ENCODE assay signal across 7 mouse cellular contexts in genomic region chr10:111977584-111977983, GRCm38 (mm10). TPM values are rescaled to one million over a fixed set of nuclear protein-coding genes. Genes with fewer than 3 reads are reported as not detected.
DNase-seq lines count a peak whose midpoint lies in the region; TF ChIP-seq lines count a peak whose summit lies in the region.

No protein-coding gene starts in this region.

- no peak for TF ChIP-seq POLR2A in brain, embryonic 14.5 days (IDR thresholded peaks at IDR 0.05; ENCODE audit: borderline replicate concordance, extremely low read depth, insufficient read depth, insufficient read length, poor library complexity, severe bottlenecking)

- peak; percentile 78 for DNase-seq in 416B (ENCODE audit: low read depth)
- DNase-seq in CD4-positive, CD25-positive, alpha-beta regulatory T cell, adult 2 months (ENCODE audit: low read depth, low spot score) = peak; percentile 86
- DNase-seq in brain, embryonic 14.5 days (ENCODE audit: low read depth) = peak; percentile 70
- DNase-seq in forelimb bud, embryonic 11.5 days (ENCODE audit: low read depth, low spot score) = peak; percentile 78
- peak; percentile 15 to 50 for DNase-seq in layer of hippocampus, adult 2 months (ENCODE audit: low spot score in 2 of 2)
- peak; percentile 65 for DNase-seq in lung, postnatal 10 days
- peak; percentile 35 for DNase-seq in right cerebral cortex, postnatal 25 days

- H3K4me3 ChIP-seq in layer of hippocampus, adult 2 months = no peak overlapping the region

- peak; percentile 86; the same call in 1 of the 2 replicates for TF ChIP-seq CTCF in brain, embryonic 14.5 days (IDR thresholded peaks at IDR 0.05; ENCODE audit: borderline replicate concordance, extremely low read depth, insufficient read depth, insufficient read length)
- TF ChIP-seq CTCF in layer of hippocampus, adult 2 months (conservative IDR thresholded peaks at IDR 0.05) = peak; percentile 93

- H3K27ac ChIP-seq in layer of hippocampus, adult 2 months = no peak overlapping the region

RNA-seq across cellular contexts. Expression of gene Krr1, which starts 5.1 kb away (rescaled TPM):
- polyA plus RNA-seq in brain, embryonic 14.5 days (2012; rRNA removed) = 24.9 and 29.9 TPM in 2 replicates
- total RNA-seq in layer of hippocampus, adult 2 months (2021) = 10 to 100 TPM; 38.2 to 41.7 TPM

RNA-seq across cellular contexts. Expression of gene Glipr1, which starts 24.8 kb away (rescaled TPM):
- 0.68 and 0.79 TPM in 2 replicates for polyA plus RNA-seq in brain, embryonic 14.5 days (2012; rRNA removed)
- total RNA-seq in layer of hippocampus, adult 2 months (2021) = 1 to 10 TPM; 1.9 to 2.8 TPM

Comparison
In these comparisons a context has a peak if more than half of its experiments do, and no peak if none do; other contexts are left out.
1. DNase-seq: peak in every context shown above with its lines; median percentile 86 in CD4-positive, CD25-positive, alpha-beta regulatory T cell, adult 2 months; 78 in 416B; 78 in forelimb bud, embryonic 11.5 days; 70 in brain, embryonic 14.5 days; 65 in lung, postnatal 10 days; 35 in right cerebral cortex, postnatal 25 days; 32 in layer of hippocampus, adult 2 months.